Mouse (Mus musculus) left cerebral cortex, adult 2 months (tissue): Measurements from ENCODE around the gene Mfsd12. TPM values are rescaled to one million over a fixed set of nuclear protein-coding genes. Genes with fewer than 3 reads are reported as not detected.

Experiments
- DNase-seq, 2 experiments: peaks; one replicate each; pipeline ENCODE4 v3.0.0; 2021 to 2022; ENCODE audit warnings: low spot score in 2 of 2, mixed read lengths in 1 of 2; ENCODE audit errors: extremely low spot score in 1 of 2
- H3K27ac ChIP-seq: fragments of 200-600 bp; 2 replicates; pipeline ENCODE4 v1.8.1; 2022
- H3K4me3 ChIP-seq: fragments of 200-600 bp; 2 replicates; pipeline ENCODE4 v1.8.1; 2022
- CTCF ChIP-seq: fragments of 200-600 bp; IDR thresholded peaks from 2 replicates; pipeline ENCODE4 v1.8.1; 2022; ENCODE audit warnings: antibody characterized with exemption, mild to moderate bottlenecking, moderate library complexity
- intact Hi-C: fragments of 180-260 bp; cut with DNase I; formaldehyde crosslinking; loops from one replicate; pipeline ENCODE4 v1.15.1; 2025
- total RNA-seq, 2 experiments: library from RNA; stranded (reverse); gene quantifications; 2 replicates each; pipeline ENCODE4 v1.2.3; 2021

The Mfsd12 gene
- total RNA-seq, 2 experiments from 2014 or later = 38.2 to 40.2 TPM

DNA sequence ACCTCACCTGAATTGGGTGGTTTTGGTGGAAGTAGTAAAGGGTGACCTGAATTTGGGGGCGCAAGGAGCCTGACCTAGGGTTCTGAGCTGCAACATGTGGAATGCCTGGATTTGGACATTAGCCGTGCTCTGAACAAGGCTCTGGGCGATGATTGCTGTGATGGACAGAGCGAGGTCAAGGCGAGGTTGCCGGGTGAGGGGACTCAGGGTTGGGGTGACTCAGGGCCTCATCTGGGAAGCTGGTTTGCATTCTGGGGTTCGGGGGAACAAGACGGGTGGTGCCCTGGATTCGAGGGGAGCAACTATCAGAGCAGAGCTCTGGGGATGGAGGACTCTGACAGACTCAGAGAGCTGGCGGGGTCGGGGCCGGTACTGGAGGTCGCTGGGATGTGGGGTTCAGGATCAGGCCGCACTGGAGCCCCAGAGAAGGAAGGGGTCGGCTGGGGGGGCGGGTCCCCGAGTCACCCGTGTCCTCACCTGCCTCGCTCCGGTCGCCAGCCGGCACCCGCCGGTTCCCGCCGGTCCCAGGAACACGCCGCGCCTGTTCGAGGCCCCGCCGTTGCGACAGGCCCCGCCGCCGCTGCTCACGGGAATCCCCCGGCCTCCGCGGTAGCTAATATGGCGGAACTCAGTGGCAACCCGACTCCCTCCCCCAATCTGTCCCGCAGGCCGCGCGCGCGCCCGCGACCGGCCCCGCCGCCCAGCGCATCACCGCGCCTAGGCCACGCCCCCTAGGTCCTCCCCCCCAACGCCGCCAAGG is 20.7 kb downstream of the Mfsd12 start, which contains the start of gene Fzr1:
TSS of gene Fzr1 (minus strand) at position 724 of the 760 bp plus-strand sequence.
- no peak for DNase-seq
- intact Hi-C loops = no loop called here
- Histone ChIP-seq H3K27ac (peak within 1 kb of the TSS; percentile 90), H3K4me3 (peak within 1 kb of the TSS; percentile 98)
- TF ChIP-seq CTCF = no peak

DNA sequence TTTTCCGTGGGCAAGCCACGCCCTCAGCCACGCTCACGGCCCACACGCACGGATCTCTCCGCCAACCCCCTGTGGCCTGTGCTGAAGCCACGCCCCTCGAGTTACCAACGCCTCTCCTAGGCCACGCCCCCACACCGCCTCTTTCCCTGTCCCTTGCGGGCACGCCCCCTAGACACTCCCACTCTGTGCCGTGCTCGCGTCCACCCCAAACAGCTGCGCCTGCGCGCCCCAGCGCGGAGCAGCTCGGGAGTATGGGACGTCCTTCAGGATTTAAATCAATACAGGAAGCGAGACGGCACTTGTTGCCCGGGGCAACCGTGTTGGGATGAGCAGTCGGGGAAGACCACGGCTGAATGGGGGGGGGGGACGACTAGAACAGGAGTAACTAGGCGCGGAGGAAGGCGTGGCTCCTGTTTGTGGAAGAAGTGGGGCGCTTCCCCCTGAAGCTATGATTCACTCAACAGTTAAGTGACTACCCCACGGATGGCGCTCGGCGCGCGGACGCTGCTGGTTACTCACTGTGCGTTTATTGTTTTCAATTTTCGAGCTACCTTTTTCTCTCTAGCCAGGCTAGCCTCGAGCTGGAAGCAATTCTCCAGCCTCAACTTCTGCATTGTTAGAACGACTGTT is 21.4 kb downstream of the Mfsd12 start:
- H3K27ac ChIP-seq = no peak overlapping the region
- TF ChIP-seq CTCF = no peak
- peak; percentile 100 for DNase-seq
- peak overlapping the region; percentile 98 for H3K4me3 ChIP-seq
- intact Hi-C loops = no loop called here

DNA sequence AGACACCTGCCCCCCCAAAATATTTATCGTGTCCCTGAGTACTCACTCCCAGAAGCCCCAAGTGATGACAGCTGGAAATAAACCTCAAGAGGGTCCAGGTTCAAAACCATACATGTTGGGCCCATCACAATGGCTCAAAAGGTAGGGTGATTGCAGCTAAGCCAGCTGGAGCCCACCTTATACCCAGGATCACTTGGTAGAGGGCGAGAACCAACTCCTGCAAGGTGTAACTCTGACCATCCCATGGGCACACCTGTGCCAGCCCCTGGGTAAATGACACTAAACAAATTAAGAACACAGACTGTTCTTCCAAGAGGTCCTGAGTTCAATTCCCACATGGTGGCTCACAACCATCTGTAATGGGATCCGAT is 21.9 kb downstream of the Mfsd12 start:
- no peak for DNase-seq
- no peak overlapping the region for H3K27ac ChIP-seq
- TF ChIP-seq CTCF = no peak
- H3K4me3 ChIP-seq = peak overlapping the region; percentile 50
- intact Hi-C loops = no loop called here

DNA sequence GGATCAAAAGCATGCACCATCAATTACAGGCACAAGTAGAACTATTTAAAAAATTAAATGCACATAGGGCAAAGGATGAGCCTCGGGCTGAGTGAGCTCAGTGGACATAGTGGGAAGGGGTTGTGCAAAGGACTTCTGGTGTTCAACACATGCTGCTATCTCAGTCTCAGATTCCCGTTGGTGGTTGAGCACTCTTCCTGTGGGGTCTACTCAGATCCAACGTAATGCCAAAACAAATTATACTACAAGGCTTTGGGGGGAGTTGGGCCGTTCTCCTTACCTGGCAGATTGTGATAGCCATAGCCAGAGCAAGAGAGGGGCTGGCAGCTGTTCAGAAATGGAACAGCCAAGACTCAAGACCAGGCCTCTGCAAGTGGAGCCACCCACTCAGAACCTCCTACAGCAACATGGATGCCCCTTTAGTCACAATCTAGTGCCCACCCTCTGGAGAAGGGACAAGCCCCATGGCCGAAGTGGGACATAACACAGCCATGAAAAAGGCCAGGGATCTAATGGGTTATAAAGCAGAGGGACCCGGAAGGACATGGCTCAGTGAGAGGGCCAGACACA is 22.6 kb downstream of the Mfsd12 start:
- TF ChIP-seq CTCF = no peak
- H3K27ac ChIP-seq = no peak overlapping the region
- no peak for DNase-seq
- intact Hi-C loops = no loop called here
- no peak overlapping the region for H3K4me3 ChIP-seq

DNA sequence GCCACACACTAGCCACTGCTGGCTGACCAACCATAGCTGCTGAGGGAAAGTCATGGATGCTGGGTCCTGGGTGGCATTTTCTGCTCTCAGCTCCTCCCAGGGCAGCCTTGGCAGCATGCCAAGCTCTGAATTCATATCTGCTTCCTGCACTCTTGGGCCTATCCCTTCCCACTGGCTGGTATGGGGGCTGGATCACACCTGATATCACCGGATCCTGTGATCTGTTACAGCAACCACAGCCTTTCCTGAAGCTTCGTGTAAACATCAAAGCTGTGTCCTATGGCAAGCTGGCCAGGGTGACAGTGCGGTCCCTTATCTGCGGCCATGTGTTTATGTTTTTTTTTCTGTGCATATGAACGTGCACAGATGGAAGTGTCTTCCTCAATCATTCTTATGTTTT is 24.7 kb downstream of the Mfsd12 start:
- no peak for TF ChIP-seq CTCF
- no peak overlapping the region for H3K4me3 ChIP-seq
- intact Hi-C loops = no loop called here
- no peak overlapping the region for H3K27ac ChIP-seq
- no peak for DNase-seq

DNA sequence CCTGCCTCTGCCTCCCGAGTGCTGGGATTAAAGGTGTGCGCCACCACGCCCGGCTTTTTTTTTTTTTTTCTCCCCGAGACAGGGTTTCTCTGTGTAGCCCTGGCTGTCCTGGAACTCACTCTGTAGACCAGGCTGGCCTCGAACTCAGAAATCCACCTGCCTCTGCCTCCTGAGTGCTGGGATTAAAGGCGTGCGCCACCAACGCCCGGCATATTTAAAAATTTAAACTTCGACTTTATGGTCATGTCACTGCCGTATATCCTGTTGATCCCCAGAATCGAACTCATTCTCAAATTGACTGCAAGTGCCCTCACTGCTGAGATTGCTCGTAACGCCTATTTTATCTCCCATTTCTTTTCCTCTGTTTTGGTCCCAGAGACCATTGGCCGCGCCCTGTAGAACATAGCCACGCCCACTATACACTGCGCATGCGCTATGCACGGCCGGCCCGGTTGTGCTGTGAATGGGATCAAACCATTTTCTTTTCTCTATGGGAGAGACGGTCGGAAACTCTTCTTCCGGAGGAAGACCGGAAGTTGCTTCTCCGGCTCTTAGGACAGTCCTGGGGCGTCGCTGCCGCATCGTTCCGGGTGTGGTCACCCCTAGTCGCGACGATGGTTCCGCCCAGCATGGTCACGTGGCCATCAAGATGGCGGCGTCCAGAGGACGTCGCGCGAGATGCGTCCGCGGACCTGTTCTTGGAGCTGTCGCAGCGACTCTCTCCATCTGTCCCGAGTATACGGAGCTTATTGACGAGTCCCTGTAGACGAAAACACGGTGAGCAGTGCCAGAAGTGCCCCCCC is 26.7 kb downstream of the Mfsd12 start, which contains the start of the genes Dohh and Gm48551:
TSS of gene Dohh (plus strand) at position 627 of the 803 bp plus-strand sequence.
TSS of gene Gm48551 (plus strand) at position 665 of the 803 bp plus-strand sequence.
- H3K4me3 ChIP-seq = peak within 1 kb of the TSS; percentile 86
- no peak for TF ChIP-seq CTCF
- intact Hi-C loops = no loop called here
- peak within 1 kb of the TSS; percentile 81 for H3K27ac ChIP-seq
- DNase-seq = peak; percentile 97 to 98

DNA sequence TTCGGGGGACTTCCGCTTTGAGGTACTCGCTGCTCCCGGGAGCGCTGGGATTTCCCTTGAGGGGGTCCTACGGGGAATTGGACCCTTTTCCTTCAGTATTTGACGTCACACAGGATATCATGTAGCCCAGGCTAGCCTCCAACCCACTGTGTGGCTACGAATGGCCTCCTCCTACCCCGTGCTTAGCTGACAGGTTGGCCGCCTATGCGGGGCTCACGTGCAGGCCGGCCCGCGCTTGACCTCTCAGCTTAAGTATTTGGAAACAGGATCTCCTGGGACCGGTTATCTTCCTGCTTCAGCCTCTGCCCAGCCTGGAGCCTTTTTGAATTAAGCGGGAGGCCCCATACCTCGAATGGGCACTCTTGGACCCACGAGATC is 27.3 kb downstream of the Mfsd12 start:
- no peak for DNase-seq
- intact Hi-C loops = no loop called here
- H3K27ac ChIP-seq = peak overlapping the region; percentile 81
- H3K4me3 ChIP-seq = peak overlapping the region; percentile 86
- no peak for TF ChIP-seq CTCF

DNA sequence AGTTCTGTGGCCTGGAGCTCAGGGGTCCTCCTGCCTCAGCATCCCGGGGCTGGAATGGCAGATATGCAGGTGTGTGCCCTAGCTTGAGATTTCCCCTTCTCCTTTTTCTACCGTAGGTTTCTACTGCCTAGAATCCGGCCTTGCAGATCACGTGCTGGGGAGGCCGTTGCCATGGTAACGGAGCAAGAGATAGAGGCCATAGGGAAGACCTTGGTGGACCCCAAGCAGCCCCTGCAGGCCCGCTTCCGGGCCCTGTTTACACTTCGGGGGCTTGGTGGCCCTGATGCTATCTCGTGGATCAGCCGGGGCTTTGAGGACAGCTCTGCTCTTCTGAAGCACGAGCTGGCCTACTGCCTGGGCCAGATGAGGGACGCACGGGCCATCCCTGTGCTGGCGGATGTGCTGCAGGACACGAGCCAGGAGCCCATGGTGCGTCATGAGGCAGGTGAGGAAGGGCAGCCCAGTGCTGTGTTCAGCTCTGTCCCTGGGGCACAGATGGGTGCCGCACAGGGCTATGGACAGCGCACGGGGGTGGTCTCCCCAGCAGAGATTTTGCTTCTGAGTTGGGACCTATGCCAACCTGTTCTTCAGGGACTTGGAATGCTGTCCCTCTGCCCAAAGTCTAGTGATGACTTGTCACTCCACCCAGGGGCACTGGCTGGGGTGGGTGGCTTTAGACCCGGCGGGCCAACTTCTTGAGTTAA is 28.5 kb downstream of the Mfsd12 start:
- intact Hi-C loops = no loop called here
- DNase-seq = no peak
- no peak overlapping the region for H3K27ac ChIP-seq
- peak overlapping the region; percentile 86 for H3K4me3 ChIP-seq
- TF ChIP-seq CTCF = no peak

DNA sequence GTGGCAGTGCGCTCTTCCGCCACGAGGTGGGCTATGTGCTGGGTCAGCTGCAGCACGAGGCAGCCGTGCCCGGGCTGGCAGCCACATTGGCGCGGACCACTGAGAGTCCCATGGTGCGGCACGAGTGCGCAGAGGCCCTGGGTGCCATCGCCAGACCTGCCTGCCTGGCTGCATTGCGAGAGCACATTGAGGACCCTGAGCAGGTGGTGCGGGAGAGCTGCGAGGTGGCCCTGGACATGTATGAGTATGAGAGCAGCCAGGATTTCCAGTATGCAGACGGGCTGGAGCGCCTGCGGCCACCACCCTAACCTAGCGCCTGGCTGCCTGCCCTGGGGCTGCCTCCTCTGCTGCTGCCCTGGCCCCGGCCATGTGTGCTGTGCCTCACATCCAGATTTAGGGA is 30.4 kb downstream of the Mfsd12 start:
- no peak overlapping the region for H3K4me3 ChIP-seq

DNA sequence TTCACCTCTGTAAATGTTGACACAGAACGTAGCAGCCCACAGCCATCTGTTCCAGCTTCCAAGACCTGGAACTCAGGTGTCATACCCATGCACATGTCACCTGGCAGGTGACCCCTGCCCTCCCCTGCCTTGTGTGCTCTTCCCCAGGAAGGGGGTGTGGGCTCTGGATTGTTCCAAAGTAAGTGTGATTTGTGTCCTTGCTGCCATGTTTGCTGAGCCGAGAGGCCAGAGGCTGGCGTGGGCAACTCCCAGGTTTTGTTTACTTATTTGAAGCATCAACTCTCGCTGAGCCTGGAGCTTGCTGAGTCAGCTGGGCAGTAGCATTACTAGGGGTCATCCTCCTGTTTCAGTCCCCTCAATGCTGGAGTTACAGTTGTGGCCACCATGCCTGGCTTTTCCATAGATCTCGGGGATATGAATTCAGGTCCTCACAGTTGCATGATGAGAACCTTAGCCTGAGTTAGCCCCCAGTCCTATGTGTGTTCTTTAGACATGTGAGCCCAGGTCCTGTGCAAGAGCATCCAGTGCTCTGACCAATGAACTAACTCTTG is 31.3 kb downstream of the Mfsd12 start, which contains the start of gene Gm48552:
TSS of gene Gm48552 (plus strand) at position 501 of the 551 bp plus-strand sequence.
- H3K4me3 ChIP-seq = no peak within 1 kb of the TSS
- no peak for TF ChIP-seq CTCF
- intact Hi-C loops = loop anchor here (1.0 kb wide), 1 partner anchor 62 kb away; no protein-coding TSS in a partner anchor
- DNase-seq = no peak
- no peak within 1 kb of the TSS for H3K27ac ChIP-seq

More for the DNA sequence above, 30.4 kb downstream of the Mfsd12 start:
- intact Hi-C loops = no loop called here
- no peak overlapping the region for H3K27ac ChIP-seq
- TF ChIP-seq CTCF = no peak
- no peak for DNase-seq

DNA sequence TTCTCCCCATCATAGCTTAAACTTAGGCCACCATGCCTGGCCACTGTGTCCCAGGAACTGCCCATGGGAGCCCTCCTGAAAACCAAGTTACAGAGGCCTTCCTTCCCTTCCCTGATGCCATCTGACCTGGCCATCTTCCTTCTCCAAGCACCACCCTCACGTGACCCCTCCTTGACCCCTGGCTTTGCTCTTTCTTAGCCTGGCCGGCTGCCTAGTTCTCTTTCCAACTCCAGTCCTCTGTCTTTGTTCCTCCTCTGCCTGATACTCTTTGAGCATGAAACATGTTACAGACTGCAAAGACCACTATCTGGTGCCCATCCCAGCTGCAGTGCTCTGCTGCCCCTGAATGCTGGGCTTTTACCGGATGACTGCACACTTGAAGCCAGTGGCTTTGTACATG is 32.1 kb downstream of the Mfsd12 start:
- Histone ChIP-seq H3K27ac (no peak overlapping the region), H3K4me3 (no peak overlapping the region)
- no peak for TF ChIP-seq CTCF
- intact Hi-C loops = loop anchor here (1.0 kb wide), 1 partner anchor 61 kb away; no protein-coding TSS in a partner anchor
- no peak for DNase-seq
